Mouse (Mus musculus): ENCODE results near the gene Zfp988. TPM values are rescaled to one million over a fixed set of nuclear protein-coding genes. Genes with fewer than 3 reads are reported as not detected.
A peak's percentile ranks its signal among the peaks of the same experiment; 100 is the strongest.
"Not testable (repeated sequence)": the region's sequence is repeated elsewhere in the genome, so short reads cannot be mapped to it uniquely, and the experiment has no call there.

The Zfp988 gene
- polyA plus RNA-seq, 1 experiment from 2014 or later = 0.09 TPM

- H3K4me3 ChIP-seq; H3K27me3 ChIP-seq (ENCODE audit: low read depth, poor library complexity, severe bottlenecking); H3K36me3 ChIP-seq; H3K27ac ChIP-seq (replicated peaks); DNase-seq (ENCODE audit: low spot score); H3K4me1 ChIP-seq: not testable (repeated sequence)
- H3K9me3 ChIP-seq (replicated peaks) = peaks cover 84% of the 10 kb centered on the region
- 78% methylated on average over 2 of the region's 2 CpGs for WGBS
Observed at GRCm38 (mm10) chr4:147348401-147348800, 42.9 kb downstream of the Zfp988 start.

- not testable (repeated sequence) for H3K27ac ChIP-seq (replicated peaks); H3K4me1 ChIP-seq; H3K4me3 ChIP-seq; H3K36me3 ChIP-seq; H3K27me3 ChIP-seq (ENCODE audit: low read depth, poor library complexity, severe bottlenecking)
- DNase-seq (ENCODE audit: low spot score) = peak; percentile 10
- peaks cover 77% of the 10 kb centered on the region for H3K9me3 ChIP-seq (replicated peaks)
- 90% methylated on average over 18 of the region's 19 CpGs for WGBS
Observed at GRCm38 (mm10) chr4:147348906-147349686, 43.6 kb downstream of the Zfp988 start.

GRCm38 (mm10) chr4:147349687-147350415 is 44.4 kb downstream of the Zfp988 start:
- H3K27ac ChIP-seq (replicated peaks); H3K4me3 ChIP-seq; H3K36me3 ChIP-seq; H3K4me1 ChIP-seq; H3K27me3 ChIP-seq (ENCODE audit: low read depth, poor library complexity, severe bottlenecking): not testable (repeated sequence)
- DNase-seq (ENCODE audit: low spot score) = peak; percentile 10
- 87% methylated on average over 9 of the region's 9 CpGs for WGBS
- H3K9me3 ChIP-seq (replicated peaks) = peaks cover 77% of the 10 kb centered on the region

DNA sequence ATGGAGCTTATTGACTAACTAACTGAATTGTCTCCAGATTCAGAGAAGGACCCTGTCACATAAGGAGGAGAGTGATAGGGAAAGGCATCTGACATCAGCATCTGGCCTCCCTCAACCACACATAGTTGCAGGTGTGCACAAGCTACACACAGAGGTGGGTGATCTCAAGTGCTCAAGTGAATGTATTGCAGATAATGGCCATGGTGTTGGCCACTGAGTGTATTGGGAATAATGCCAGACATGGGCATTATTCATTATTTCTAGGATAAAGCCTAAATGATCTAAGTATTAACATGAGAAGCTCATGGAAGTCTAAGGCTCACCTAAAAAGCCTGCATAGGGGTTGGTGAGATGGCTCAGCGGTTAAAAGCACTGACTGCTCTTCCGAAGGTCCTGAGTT is 45.1 kb downstream of the Zfp988 start:
- H3K27ac ChIP-seq (replicated peaks); H3K27me3 ChIP-seq (ENCODE audit: low read depth, poor library complexity, severe bottlenecking); H3K4me3 ChIP-seq; H3K4me1 ChIP-seq; H3K36me3 ChIP-seq: not testable (repeated sequence)
- DNase-seq (ENCODE audit: low spot score) = peak; percentile 9
- WGBS = 89% methylated on average over 2 of the region's 2 CpGs
- peaks cover 71% of the 10 kb centered on the region for H3K9me3 ChIP-seq (replicated peaks)

DNA sequence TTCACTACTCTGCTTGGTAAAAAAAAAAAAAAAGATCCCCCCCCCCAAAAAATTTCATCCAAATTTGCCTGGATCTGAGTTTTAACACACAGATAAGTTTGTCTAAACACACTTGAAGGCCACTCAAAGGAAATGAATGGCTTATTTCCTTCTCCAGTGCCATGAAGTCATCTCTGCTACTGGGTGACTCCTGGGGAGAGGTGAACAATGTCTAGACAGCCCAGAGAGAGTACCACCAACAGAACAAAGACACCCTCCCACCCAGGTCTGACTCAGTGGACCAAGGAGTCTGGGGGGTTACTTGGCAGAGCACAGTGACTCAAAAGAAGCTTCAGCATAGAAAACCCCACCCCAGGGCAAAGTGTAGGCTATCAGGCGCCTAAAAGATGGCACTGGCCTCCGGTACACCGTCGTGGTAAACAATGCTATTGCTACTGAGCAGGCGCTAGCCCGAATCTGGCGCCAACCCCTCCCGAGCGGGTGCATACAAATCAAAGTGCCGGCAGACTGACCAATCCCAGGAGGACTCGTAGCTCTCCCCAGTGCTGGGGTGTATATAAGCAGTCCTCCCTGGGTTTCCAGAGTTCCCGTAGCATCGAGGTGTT is 46.0 kb downstream of the Zfp988 start:
- H3K36me3 ChIP-seq; H3K27ac ChIP-seq (replicated peaks); DNase-seq (ENCODE audit: low spot score); H3K4me3 ChIP-seq; H3K4me1 ChIP-seq; H3K27me3 ChIP-seq (ENCODE audit: low read depth, poor library complexity, severe bottlenecking): not testable (repeated sequence)
- peaks cover 65% of the 10 kb centered on the region for H3K9me3 ChIP-seq (replicated peaks)
- 84% methylated on average over 11 of the region's 13 CpGs for WGBS

- DNase-seq (ENCODE audit: low spot score); H3K36me3 ChIP-seq; H3K4me3 ChIP-seq; H3K4me1 ChIP-seq; H3K27me3 ChIP-seq (ENCODE audit: low read depth, poor library complexity, severe bottlenecking); H3K27ac ChIP-seq (replicated peaks): not testable (repeated sequence)
- peaks cover 46% of the 10 kb centered on the region for H3K9me3 ChIP-seq (replicated peaks)
- 79% methylated on average over 4 of the region's 4 CpGs for WGBS
Observed at GRCm38 (mm10) chr4:147353626-147354025, 48.2 kb downstream of the Zfp988 start.

DNA sequence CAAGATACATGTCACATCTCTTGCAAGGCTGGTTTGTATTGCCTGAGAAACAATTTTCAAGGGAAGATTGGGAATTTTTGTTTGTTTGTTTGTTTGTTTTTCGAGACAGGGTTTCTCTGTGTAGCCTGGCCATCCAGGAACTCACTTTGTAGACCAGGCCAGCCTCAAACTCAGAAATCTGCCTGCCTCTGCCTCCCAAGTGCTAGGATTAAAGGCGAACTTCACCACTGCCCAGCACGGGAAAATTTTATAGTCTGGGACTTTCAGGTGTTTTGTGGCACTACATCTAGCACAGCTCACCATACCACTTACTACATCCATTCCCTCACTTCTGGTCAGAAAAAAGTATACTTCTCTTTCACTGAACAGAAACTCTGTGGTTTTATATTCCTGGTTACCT is 50.6 kb downstream of the Zfp988 start:
- not testable (repeated sequence) for DNase-seq (ENCODE audit: low spot score); H3K36me3 ChIP-seq; H3K27me3 ChIP-seq (ENCODE audit: low read depth, poor library complexity, severe bottlenecking); H3K27ac ChIP-seq (replicated peaks); H3K4me3 ChIP-seq; H3K4me1 ChIP-seq
- H3K9me3 ChIP-seq (replicated peaks) = peaks cover 22% of the 10 kb centered on the region
- no CpG with 5 or more reads among the region's 3 CpGs for WGBS

DNA sequence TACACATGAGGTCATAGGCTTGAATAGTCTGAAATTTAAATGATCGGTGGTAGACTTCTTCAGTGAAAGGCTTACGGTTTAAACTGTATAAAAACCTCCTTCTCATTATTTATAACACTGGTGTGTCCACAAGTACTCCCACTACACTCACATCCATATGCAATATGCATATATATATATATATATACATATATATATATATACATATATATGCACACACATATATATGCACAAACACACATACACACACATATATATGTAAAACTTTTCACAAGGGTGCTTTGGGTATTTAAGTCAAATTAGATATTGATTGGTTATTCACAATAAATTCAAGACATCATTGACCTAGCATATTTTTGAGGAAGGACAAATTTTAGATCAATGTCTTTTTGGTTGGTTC is 51.7 kb downstream of the Zfp988 start:
- DNase-seq (ENCODE audit: low spot score); H3K27me3 ChIP-seq (ENCODE audit: low read depth, poor library complexity, severe bottlenecking); H3K4me1 ChIP-seq; H3K27ac ChIP-seq (replicated peaks); H3K36me3 ChIP-seq; H3K4me3 ChIP-seq: not testable (repeated sequence)
- WGBS = no CpG with 5 or more reads among the region's 2 CpGs
- peaks cover 13% of the 10 kb centered on the region for H3K9me3 ChIP-seq (replicated peaks)

GRCm38 (mm10) chr4:147361003-147361402 is 55.5 kb downstream of the Zfp988 start, which contains the start of gene Zfp978:
Gene Zfp978 (plus strand): TSS chr4:147361303.
- WGBS = no CpG with 5 or more reads among the region's 6 CpGs
- H3K36me3 ChIP-seq; H3K4me1 ChIP-seq; H3K4me3 ChIP-seq; H3K9me3 ChIP-seq (replicated peaks); H3K27me3 ChIP-seq (ENCODE audit: low read depth, poor library complexity, severe bottlenecking); DNase-seq (ENCODE audit: low spot score); H3K27ac ChIP-seq (replicated peaks): not testable (repeated sequence)

DNA sequence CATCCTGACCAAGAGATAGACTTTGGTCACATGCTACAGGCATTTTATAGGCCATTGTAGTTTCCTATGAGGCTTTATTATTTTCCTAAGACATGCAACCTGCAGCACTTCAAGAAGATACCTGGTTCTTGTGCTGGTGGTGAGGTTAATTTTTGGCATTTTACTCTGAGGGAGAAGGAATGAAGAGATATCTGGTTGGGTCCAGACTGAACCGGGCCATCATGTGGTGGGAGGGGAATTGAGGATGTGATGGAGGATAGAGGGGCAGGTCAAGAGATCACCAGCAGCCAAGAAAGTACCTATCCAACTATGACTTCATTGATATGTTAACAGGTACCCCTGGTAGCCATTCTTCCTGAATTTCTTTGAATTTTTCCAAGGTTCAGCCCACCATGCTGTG is 56.4 kb downstream of the Zfp988 start:
- DNase-seq (ENCODE audit: low spot score); H3K27ac ChIP-seq (replicated peaks); H3K4me3 ChIP-seq; H3K36me3 ChIP-seq; H3K4me1 ChIP-seq; H3K9me3 ChIP-seq (replicated peaks); H3K27me3 ChIP-seq (ENCODE audit: low read depth, poor library complexity, severe bottlenecking): not testable (repeated sequence)
- WGBS = no CpG with 5 or more reads among the region's 1 CpGs

DNA sequence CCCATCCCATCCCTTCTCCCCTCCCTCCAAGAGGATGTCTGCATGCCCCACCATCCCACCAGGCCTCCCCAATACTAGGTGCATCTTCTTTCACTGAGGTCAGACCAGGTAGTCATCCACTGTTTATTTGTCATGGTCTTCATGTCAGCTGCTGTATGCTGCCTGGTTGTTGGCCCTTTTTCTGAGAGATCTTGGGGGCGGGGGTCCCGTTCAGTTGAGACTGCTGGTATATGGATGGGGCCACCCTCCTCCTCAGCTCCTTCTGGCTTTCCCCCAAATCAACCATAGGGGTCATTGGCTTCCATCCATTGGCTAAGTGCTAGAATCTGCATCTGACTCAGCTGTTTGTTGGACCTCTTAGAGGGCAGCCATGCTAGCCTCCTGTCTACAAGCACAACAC is 64.1 kb downstream of the Zfp988 start:
- not testable (repeated sequence) for H3K4me3 ChIP-seq; H3K27me3 ChIP-seq (ENCODE audit: low read depth, poor library complexity, severe bottlenecking); H3K4me1 ChIP-seq; H3K27ac ChIP-seq (replicated peaks); H3K36me3 ChIP-seq; DNase-seq (ENCODE audit: low spot score); H3K9me3 ChIP-seq (replicated peaks)
- WGBS = no CpG with 5 or more reads among the region's 2 CpGs

DNA sequence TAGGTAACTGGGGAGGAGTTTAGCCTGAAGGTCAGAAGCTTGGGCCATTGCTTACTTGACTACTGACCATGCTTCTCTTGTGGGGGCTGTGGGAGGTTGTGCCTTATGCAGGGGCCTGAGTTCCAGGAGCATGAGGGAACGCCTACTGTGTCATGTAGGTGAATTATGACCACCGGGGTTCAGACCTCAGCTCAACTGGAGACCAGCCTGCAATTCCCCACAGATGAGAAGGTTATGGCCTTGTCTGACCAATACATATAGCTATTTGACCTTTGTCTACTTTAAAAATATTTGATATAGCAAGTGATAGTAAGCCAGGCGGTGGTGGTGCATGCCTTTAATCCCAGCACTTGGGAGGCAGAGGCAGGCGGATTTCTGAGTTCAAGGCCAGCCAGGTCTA is 77.7 kb downstream of the Zfp988 start:
- H3K4me1 ChIP-seq; DNase-seq (ENCODE audit: low spot score); H3K9me3 ChIP-seq (replicated peaks); H3K27ac ChIP-seq (replicated peaks); H3K27me3 ChIP-seq (ENCODE audit: low read depth, poor library complexity, severe bottlenecking); H3K4me3 ChIP-seq; H3K36me3 ChIP-seq: not testable (repeated sequence)
- WGBS = 84% methylated on average over 4 of the region's 4 CpGs

All from midbrain, embryonic 10.5 days (tissue).